Mouse (Mus musculus): ENCODE data around the gene Mgst2.

Gene Mgst2

DNA sequence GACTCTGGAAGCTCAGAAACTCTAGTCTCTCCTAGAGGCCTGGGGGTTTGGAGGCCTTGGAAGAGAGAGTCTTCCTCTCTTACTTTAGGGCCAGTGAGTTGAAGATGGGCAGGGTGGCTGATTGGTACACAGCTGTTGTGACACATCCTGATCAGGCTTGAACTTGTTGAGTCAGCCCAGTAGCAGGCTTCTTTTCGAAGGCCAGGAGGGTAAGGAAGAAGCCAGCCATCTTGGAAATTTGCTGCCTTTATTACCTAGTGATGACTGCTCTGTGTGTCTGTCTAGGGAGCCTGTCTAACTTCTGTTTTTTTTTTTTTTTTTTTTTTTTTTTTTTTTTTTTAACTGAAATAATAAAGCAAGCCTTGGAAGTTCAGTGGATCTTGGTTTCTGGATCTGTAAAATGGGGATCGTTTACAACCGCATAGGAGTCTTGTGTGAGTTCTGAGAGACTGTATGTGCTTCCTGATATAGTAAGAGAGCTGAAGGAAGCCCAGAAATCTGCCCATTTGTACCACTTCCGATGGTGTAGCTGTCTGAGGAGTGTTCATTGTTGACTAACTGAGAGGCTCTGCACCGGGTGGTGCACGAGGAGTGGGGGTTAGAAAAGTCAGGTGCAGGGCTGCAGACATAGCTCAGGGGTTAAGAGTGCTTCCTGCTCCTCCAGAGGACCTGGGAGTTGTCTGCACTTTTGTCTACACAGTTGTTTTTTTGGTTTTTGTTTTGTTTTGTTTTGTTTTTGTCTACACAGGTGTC lies 5.7 kb upstream of the Mgst2 start:
- DNase-seq (ENCODE audit: low spot score in 2 of 2), result no peak

DNA sequence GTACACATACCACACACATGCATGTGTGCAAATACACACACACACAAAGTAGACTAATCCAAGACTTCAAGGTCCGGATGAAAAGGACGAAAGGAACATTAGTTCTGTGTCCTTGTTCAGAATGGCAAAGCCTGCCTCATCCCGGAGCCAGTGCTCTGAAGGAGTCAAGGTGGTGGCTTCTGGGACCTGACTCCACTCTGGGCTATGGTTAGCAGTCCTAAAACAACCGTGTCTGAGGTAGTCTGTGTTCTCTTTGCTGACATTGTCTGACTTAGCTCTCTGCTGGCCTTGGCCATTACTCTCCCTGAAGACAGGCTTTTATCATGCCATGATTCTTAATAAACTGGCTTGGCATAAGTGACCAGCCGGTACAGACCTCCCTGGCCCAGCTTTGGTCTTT lies 745 bp upstream of the Mgst2 start:
- DNase-seq (ENCODE audit: low spot score in 2 of 2), result no peak

DNA sequence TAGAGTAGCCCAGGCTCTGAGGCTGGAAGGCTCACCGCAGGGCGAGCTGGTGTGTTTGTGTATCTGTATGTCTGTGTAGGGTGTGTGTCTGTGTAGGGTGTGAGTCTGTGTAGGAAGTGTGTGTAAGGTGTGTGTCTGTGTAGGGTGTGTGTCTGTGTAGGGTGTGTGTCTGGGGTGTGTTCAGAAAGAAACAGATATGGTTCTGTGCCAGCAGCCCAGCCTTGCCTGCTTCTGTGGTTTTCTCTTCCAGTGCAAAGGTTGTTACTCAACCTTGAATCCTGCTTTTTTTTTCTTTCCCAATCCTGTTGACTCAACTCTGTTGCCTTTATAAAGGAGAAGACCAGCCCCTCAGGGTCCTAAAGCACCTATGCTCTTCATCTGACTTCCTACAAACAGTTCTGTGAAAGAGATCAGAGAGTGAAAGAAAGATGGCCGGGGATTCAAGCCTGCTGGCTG lies 689 bp downstream of the Mgst2 start:
- DNase-seq (ENCODE audit: low spot score in 2 of 2), result no peak

DNA sequence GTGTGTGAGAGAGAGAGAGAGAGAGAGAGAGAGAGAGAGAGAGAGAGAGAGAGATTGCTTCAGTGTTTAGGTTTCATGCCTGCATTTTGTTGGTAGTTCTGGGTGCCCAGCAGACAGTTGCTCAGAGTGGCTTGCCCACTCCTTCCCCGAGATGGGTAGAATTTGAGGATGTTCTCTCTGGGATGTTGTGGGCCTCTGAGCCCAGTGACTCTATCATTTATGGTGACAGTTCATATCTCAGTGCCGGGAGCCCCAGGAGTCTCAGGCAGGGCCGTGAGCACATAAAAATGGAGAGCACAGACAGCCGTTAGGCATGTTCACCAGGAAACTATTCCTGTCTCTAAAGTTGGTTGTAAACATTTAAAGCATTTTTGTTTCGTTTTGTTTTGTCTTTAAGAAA lies 1.2 kb downstream of the Mgst2 start:
- DNase-seq (ENCODE audit: low spot score in 2 of 2), result no peak

DNA sequence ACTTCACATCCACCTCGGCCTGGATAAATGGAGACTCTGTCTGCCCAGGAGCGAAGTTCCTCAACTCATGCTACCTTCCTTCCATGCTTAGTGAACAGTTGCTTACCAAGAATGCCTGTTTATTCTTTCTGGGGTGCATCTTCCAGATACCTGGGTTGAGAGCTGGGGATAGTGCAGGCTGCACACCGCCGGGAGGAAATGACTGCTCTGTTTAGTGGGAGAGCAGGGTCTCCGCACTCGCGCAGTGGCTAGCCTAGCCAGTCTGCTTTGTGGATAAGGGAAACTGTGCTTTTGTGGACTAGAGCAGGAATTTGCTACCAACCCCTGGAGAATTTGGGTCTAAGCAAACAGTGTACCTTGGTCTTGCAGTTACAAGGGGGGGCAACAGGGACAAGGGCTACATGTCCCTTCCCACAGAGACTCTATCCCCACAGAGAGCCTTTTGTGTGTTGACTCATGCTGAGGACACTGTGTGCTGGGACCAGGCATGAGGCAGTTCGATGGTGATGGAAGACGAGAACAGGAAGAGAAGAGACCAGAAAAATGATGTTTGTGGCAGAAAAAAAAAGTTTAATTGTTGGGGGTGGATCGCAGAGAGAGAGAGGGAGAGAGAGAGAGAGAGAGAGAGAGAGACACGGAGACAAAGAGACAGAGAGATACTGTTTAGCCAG lies 1.9 kb downstream of the Mgst2 start:
- no peak for DNase-seq (ENCODE audit: low spot score in 2 of 2)

DNA sequence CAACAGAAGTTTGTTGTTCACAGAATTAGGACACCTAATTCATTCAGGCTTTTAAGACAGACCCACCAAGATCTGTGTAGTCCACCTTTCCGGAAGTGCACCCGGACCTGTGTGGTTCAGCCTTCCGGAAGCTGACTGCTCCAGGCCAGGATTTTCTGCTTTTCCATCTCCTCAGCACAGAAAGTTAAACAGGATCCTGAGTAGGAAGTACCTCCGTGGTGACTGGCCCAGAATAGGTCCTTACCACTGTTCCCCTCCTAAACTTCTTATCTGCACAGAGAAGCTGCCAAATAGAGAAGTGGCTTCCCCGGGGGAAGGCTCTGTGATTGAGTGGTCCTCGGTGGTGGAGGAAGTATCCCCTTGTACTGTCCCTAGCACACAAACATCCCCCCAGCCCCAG lies 2.4 kb downstream of the Mgst2 start:
- peak in 1 of 2 experiments; percentile 32 for DNase-seq (ENCODE audit: low spot score in 2 of 2)

DNA sequence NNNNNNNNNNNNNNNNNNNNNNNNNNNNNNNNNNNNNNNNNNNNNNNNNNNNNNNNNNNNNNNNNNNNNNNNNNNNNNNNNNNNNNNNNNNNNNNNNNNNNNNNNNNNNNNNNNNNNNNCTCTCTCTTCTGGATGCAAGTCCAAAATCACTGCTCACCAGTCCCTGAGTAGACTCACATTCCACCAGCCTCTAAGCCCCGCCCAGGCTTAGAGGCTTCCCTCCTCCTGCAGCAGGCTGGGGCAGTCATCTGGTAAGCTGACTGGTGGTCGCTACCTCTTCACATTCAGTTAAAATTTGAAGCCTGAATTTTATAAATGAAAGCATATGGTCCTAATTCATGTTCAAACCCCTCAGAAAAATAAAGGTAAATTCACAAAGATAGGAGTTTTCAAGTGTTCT lies 8.4 kb downstream of the Mgst2 start:
- DNase-seq (ENCODE audit: low spot score in 2 of 2), result no peak

DNA sequence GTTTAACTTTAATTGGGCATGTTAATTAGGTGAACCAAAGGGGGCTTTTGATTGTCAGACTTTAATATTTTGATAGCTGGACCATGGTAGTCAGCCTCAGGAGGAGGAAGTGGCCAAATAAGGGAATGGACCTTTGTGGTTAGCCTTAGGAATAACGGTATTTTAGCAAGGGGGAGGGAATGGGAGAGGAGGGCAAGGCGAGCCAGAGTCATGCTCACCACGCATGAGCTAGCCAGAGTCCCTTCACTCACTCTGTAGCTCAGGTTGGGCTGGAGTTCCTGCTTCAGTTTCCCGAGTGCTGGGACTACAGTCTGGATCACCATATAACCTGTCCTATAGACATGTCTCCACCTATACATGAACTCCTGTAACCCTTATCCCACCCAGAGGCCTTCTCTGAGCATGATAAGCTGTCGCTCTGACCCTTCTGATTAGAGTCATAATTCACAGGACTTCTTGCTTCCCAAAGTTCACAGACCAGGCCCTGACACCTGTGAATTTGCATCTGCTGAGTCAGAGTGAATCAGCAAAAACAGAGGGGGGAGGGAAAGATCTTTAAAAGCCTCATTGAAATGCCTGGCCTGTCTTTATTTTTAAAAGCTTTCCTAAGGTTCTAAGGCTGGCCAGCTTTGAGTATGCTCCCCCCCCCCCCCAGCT lies 10.4 kb downstream of the Mgst2 start:
- no peak for DNase-seq (ENCODE audit: low spot score in 2 of 2)

DNA sequence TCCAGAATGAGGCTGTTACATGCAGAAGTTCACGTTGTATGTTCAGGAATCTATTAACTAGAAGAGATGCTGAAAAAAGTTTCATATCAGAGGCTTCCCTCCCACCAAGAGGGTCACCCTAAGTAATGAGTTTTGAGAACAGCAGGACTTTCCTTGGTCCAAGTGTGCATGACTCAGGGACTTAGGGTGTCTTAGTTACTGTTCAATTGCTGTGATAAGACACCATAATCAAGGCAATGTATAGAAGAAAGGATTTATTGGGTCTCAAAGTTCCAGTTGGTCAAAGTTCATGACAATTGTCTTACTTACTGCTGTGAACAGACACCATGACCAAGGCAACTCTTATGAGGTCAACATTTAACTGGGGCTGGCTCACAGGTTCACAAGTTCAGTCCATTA lies 10.9 kb downstream of the Mgst2 start:
- DNase-seq (ENCODE audit: low spot score in 2 of 2), result no peak

DNA sequence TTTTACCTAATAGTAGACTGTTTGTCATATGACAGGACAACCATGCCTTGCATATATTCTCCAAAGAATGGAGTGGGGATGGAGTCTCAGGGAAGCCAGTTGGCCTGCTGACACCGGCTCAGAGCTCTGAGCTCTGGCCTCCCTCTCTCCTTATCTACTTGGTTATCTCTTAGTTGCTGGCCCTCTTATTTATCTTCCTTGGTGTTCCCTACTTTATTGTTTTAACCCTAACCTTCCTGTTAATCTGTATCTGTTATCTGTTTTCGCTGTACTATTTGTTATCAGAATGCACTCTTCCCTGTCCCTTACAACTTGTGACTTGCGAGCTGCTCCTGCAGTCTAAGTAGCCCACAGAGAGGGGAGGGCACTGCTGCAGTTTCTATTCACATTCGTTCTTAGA lies 12.5 kb downstream of the Mgst2 start:
- DNase-seq (ENCODE audit: low spot score in 2 of 2), result no peak

DNA sequence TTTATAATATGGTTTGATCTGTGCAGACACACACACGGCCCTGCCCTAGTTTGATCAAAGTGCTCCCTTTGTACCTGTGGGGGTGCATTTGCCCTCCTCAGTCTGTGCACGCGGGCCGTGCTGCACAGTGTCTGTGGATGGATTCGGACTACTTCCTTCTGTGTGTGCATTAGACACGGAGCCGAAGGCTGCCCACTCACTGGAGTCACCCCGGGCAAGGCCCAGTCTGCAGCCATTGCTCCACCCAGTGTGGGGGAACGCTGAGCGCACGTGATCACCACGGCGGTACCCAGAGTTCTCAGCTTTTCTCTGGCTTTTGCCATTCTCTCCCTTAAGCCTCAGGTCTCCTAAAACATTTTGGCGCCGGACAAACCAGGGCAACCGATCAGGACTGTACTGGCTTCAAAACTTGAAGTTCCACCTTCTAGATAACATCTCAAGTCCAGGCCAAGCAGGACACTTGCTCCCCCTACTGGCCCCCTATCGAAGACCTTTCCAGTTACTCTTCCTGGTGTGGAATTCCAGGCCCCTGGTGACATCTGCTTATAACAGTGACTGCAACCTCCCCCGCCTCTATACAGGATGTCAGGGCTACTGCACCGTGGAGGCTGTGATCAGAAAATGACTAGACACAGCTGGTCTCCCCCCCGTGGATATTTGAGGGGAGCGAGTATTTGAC lies 13.4 kb downstream of the Mgst2 start:
- peak in 1 of 2 experiments; percentile 58 for DNase-seq (ENCODE audit: low spot score in 2 of 2)

DNA sequence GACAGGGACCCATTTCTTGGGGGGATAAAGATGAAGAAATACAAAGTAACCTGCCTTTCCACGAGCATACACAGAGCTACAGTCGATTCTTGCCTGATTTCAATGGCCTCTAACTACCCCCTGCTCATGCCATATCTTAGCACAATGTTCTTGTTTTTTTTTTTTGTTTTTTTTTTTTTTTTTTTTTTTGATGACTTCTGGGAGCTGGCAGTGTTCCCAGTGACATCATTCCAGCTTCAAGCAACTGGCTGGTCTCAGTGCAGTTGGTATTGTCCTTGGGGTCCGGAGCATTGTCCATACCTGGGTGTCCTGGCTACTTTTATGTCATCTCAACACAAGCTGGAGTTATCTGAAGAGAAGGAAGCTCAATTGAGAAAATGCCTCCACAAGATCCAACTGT lies 14.8 kb downstream of the Mgst2 start:
- no peak for DNase-seq (ENCODE audit: low spot score in 2 of 2)

DNA sequence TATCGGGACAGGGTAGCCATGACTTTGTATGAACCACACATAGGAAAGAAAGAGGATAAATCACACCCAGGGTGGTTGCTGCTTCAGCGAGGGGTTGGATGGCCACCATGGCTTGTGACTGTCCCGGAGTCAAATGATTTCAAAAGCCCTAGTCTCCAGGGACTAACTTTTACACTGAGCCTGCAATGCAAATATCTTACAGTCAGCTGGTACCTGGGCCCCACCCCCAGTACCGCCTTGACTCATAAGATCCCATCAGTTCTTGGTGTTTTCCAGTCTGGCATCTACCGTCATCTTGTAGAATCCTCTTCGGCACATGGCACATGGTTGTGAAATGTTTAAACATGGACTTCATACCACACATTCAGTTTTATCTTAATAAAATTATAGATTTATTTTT lies 25.4 kb downstream of the Mgst2 start:
- no peak for DNase-seq (ENCODE audit: low spot score in 2 of 2)

DNA sequence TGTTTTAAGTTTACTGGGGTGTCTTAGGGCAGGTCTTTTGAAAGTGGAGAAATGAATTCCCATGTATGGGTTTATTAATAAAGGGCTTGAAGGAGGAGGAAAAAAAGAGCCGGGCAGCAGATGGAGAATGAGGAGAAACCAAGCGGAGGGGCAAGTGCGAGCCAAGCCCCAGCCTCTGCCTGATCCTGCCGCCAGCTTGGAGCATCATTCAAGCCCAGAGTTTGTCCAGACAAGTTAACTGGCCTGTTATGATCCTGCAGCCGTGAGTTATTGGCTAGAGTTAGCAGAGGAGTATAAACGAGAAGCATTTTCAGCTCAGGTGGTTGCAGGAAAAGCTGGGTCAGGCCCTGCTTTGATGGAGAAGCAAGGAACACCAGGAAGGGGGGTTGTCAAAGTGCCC lies 26.2 kb downstream of the Mgst2 start:
- no peak for DNase-seq (ENCODE audit: low spot score in 2 of 2)

DNA sequence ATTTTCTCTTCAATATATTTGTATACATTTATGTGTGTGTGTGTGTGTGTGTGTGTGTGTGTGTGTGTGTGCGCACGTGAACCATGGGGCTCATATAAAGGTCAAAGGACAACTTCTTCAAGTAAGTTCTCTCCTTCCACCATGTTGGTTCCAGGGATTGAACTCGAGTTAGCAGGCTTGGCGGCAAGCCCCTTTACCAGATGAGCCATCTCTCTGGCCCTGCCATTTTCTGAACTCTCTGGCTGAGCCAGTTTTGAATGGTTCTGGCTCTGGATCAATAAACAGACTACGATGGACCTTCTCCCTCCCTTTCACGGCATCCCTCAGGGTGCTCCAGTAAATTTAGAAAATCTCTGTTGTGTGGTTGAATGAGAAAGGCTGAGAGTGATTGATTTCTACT lies 26.6 kb downstream of the Mgst2 start:
- DNase-seq (ENCODE audit: low spot score in 2 of 2), result no peak

DNA sequence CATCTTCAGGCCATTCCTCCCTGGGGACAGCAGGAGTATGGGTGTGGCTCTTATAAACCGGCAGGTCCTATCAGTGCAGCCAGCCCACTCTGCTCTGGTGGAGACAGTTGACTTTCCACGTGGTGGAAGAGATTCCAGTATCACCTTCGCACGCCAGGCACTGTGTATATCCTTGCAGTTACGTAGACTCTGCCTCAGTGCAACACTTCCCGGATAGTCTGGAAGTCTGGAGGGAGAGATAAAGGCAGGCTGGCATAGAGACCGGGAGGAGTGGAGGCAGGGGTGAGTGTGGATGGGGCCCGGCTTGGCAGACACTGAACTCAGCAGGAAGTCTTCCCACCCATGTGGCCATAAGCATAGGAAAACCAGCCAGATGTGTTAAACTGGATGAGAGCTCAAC lies 28.6 kb downstream of the Mgst2 start:
- no peak for DNase-seq (ENCODE audit: low spot score in 2 of 2)

DNA sequence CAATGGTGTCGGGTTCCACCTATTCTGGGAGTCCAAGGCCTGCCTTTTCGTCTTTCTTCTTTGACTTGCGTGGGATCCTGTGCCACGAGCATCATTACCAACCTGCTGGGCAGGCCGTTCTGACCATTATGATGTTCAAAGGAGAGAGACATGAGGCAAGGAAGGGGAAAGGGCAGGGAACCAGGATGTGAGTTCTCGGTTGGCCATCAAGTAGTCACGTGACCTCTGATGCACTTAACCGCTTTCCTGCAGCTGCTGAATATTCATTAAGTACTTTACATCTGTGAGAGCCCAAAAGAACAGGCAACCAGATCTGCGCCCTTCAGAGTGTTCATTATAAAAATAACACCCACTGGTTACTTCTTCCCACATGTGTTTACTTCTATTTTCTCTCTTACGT lies 33.0 kb downstream of the Mgst2 start:
- DNase-seq (ENCODE audit: low spot score in 2 of 2), result no peak

DNA sequence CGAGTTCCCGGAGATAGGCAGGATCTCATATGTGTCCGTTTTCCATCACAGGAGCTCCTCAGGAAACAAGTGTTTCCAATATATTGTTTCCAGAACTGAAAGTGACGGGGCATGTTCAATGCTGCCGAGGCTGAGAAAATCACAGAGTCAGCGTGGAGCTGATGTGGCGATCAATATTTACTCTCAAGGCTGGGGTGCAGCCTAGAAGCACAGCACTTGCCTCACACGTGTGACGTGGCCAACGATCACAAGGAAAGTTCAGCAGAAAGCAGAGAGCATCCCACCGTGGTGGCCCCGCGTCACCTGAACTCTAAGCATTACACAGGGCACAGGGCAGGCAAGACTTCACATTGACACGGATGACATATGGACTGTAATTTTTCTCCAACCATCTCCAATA lies 34.4 kb downstream of the Mgst2 start:
- DNase-seq (ENCODE audit: low spot score in 2 of 2), result no peak

DNA sequence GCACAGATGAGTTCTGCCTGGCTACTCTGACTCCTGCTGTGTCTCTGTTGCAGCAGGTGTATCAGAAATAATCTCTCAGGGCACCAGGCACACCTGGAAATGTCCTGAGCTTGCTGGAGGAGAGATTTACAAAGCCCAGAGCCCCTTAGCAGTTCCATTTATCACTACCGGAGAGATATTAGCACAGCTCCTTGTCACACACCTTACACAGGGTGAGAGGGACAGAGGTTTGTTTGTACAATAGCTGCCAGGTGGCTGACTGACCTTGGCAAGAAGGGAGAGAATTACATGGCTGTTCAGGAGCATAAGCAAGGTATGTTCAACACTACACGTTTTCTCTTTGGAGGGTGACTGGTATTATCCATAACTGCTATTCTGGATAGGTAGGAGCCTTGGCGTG lies 35.6 kb downstream of the Mgst2 start:
- DNase-seq (ENCODE audit: low spot score in 2 of 2), result no peak

DNA sequence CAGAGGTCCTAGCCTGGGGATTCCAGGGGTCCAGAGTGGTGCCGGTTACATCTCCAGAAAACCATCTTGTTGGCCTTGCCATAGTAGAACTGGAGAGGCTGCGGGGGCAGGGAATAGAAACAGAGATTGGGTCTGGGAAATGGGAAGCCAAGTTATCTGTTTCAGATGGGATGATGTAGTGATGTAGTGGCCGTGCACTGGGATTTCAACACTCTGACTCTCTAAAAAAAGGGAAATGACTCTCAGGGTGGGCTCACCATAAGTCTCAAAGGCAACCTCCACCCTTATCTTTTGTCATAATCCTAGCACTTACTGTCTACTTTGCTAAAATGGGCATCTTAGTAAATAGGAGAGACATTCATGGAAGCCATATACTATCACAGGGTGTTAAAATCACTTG lies 37.8 kb downstream of the Mgst2 start:
- DNase-seq (ENCODE audit: low spot score in 2 of 2), result no peak

DNA sequence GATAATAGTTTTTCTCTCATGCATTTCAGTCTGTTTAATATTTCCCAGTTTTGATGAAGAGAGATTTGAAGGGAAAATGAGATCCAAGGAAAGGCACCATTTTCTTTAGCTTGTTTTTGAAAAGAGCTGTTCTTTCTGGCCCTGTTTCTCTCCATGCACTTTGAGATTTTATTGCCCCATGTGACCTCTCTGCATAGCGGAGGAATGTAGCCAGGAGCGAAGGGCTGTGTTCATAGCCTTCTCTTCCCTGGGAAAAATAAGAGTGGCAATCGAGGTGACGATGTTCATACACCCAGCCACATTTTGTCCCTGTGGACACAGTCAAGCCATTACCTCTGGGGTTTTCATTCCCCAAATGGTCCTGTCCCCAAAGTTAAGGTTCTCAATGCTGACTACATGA lies 40.0 kb downstream of the Mgst2 start:
- DNase-seq (ENCODE audit: low spot score in 2 of 2), result no peak

DNA sequence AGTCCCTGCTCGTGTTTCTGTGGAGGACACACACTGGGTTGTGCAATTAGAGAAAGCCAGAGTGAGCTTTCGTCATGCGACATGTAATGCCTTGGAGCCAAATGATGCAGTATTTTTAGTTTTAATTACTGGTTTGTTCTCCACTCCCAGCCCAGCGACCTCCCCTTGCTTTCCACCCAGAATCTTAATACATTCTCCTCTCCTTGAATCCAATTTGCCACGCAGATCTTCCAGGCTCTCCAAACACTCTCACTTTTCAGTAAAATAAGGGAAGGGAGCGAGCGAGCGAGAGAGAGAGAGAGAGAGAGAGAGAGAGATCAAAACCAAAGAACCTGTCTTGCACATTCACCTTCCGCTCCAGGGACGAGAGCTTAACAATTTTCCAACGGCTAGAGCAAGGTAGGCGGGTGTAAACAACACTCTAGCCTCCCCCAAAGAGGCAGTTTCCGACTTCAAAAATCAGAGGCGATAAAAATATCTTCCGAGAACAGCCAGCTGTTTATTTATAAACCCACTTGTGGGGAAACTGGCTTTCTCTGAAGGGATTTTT lies 40.6 kb downstream of the Mgst2 start:
- peak; percentile 43 to 54 for DNase-seq (ENCODE audit: low spot score in 2 of 2)

Measured in right cerebral cortex, postnatal 10 days (tissue).